Mouse (Mus musculus) small intestine, adult 2 months (tissue): ENCODE data around the gene Vmp1.

Source experiments
- CTCF ChIP-seq: fragments of 200-500 bp; IDR thresholded peaks from 2 replicates; pipeline ENCODE4 v1.5.1; 2012; ENCODE audit warnings: low read depth, mild to moderate bottlenecking, control low read depth, inconsistent platforms, low read length, moderate library complexity, mixed read lengths; ENCODE audit not compliant: insufficient replicate concordance, insufficient read length; ENCODE audit errors: extremely low read depth
- POLR2A ChIP-seq: fragments of 200-500 bp; IDR thresholded peaks from 2 replicates; pipeline ENCODE4 v1.6.1; 2012; ENCODE audit warnings: low read depth, mild to moderate bottlenecking, control low read depth, inconsistent platforms, low read length, moderate library complexity

GRCm38 (mm10) chr11:86614056-86614530, 69.5 kb downstream of the Vmp1 start:
- TF ChIP-seq CTCF (no peak), POLR2A (no peak)
